Mouse (Mus musculus) right cerebral cortex, adult 18-20 months (tissue): ENCODE measurements around the gene Med10.

Experiments used
- DNase-seq: peaks from one replicate; pipeline ENCODE4 v3.0.0; 2022; ENCODE audit warnings: mixed read lengths

The Med10 gene

DNA sequence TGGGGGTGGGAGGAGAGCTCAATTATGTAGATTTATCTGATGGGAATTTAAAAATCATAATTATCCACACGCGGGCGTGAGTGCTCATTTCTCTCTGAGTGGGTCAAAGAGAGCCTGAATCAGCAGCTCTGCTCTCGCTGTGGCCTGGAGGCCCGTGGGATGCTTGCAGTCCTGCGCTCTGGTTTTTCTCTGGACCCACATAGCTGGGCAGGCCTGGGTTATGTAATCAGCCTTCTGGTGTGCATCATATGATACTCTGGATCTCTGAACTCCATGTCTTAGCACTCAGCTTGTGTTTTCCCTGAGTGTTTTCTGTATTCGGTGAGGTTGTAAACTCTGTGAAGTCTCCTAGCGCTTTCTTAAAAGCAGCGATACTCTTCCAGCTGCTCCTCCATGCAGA lies 30.4 kb downstream of the Med10 start:
- peak; percentile 40 for DNase-seq

DNA sequence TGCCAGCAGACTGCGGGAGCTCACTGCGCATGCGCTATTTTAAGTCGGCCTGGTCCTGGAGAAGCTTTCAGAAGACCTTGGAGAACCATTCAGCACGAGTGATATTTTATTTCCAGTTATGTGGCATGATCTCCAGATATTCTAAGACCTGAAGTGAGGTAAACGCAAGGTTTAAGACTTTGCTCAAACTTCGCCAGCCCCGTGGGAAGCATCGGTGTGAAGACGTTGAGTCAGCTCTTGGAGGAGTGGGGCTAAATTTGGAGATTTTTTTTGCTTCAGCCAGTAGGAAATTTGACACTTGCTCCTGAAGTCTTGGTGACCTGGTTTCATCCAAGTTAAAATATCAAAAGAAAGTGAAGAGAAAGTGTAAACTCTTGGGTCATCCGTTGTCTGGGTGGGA lies 31.2 kb downstream of the Med10 start:
- DNase-seq: peak; percentile 37

- peak; percentile 65 for DNase-seq
These were observed 43.4 kb downstream of the Med10 start for GRCm38 (mm10) chr13:69845592-69845991.

GRCm38 (mm10) chr13:69849579-69849978 lies 47.4 kb downstream of the Med10 start:
- no peak for DNase-seq

- DNase-seq: no peak
These were observed 50.1 kb downstream of the Med10 start for GRCm38 (mm10) chr13:69852313-69852712.

DNA sequence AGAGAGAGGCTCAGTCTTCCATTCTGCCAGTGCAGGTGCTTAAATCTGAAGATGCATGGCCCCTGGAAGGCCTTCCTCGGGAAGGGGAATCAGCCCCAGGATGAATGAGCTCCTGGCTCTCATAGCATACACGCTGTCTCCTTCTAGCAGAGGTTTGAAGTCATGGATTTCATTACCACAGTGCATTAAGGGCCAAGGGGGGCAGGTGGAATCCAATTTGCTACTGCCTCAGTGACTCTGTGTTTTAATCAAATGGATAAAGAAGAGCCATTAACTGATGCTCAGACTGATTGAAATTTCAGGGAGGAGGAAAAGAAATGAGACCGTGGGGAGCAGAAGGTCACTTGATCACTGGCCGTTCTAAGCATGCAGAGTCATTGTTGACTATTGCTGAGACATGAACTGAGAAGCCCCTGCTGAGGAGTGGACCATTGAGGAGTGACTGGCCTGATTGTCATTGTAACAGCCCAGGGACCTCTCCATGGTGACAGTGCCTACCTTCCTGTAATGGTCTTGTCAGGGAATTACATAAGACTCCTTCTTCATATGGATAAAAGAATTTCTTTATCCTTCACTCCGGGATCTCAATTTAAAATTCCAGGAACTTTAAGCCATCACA lies 51.3 kb downstream of the Med10 start:
- no peak for DNase-seq

- no peak for DNase-seq
These were observed 53.7 kb downstream of the Med10 start for GRCm38 (mm10) chr13:69855941-69856340.

GRCm38 (mm10) chr13:69862276-69862675 lies 60.1 kb downstream of the Med10 start:
- no peak for DNase-seq

GRCm38 (mm10) chr13:69864911-69865310 lies 62.7 kb downstream of the Med10 start:
- no peak for DNase-seq
